Mouse (Mus musculus) lung, adult 2 months (tissue): ENCODE results near the gene 4930550C14Rik.
A peak's percentile ranks its signal among the peaks of the same experiment; 100 is the strongest.

Source experiments
- CTCF ChIP-seq: fragments of 200-500 bp; IDR thresholded peaks from 2 replicates; pipeline ENCODE4 v1.5.1; 2011; ENCODE audit warnings: mild to moderate bottlenecking, low read length, control low read depth; ENCODE audit not compliant: insufficient read depth
- POLR2A ChIP-seq: fragments of 200-500 bp; IDR thresholded peaks from 2 replicates; pipeline ENCODE4 v1.6.1; 2011; ENCODE audit warnings: low read depth, mild to moderate bottlenecking, control low read depth, low read length, borderline replicate concordance; ENCODE audit errors: extremely low read depth

- no peak for TF ChIP-seq CTCF
- peak; percentile 40; the same call in 1 of the 2 replicates for TF ChIP-seq POLR2A
These were observed 13.0 kb upstream of the 4930550C14Rik start for GRCm38 (mm10) chr9:53389109-53389508.
